Mouse (Mus musculus) cortical plate, adult 2 months (tissue): ENCODE measurements around the gene Supt5.

ENCODE experiments used
- CTCF ChIP-seq: fragments of 200-500 bp; IDR thresholded peaks from 2 replicates; pipeline ENCODE4 v1.5.1; 2011; ENCODE audit warnings: mild to moderate bottlenecking, control low read depth, low read length; ENCODE audit not compliant: insufficient read depth; ENCODE audit errors: extremely low read depth
- POLR2A ChIP-seq: fragments of 200-500 bp; IDR thresholded peaks from 2 replicates; pipeline ENCODE4 v1.6.1; 2011; ENCODE audit warnings: mild to moderate bottlenecking, low read length, control low read depth; ENCODE audit not compliant: insufficient read depth; ENCODE audit errors: extremely low read depth

GRCm38 (mm10) chr7:28325293-28325692 is 13.3 kb downstream of the Supt5 start:
- TF ChIP-seq CTCF: no peak
- no peak for TF ChIP-seq POLR2A
